Mouse (Mus musculus) embryonic facial prominence, embryonic 11.5 days (tissue): ENCODE data around the gene Bach2. TPM values are rescaled to one million over a fixed set of nuclear protein-coding genes. Genes with fewer than 3 reads are reported as not detected.

Source experiments
- ATAC-seq: fragments of 200-750 bp; cut with Nextera tagmentation; replicated peaks from 2 replicates; pipeline ENCODE4 v1.8.0; 2017; ENCODE audit warnings: low read depth; ENCODE audit not compliant: insufficient number of reproducible peaks, low FRiP score, low TSS enrichment
- DNase-seq: peaks from one replicate; pipeline ENCODE4 v3.0.0-alpha.2; 2015; ENCODE audit warnings: low spot score
- H3K27ac ChIP-seq: fragments of 300-500 bp; sonication (generic); replicated peaks from 2 replicates; pipeline ENCODE4 v1.5.1; 2014; ENCODE audit warnings: mild to moderate bottlenecking, low read depth, low read length, control low read depth
- H3K27me3 ChIP-seq: fragments of 300-500 bp; sonication (generic); 2 replicates; pipeline ENCODE4 v1.6.1; 2014; ENCODE audit warnings: mild to moderate bottlenecking, low read length, moderate library complexity, mixed read lengths; ENCODE audit not compliant: control insufficient read depth, insufficient read depth
- H3K36me3 ChIP-seq: fragments of 300-500 bp; sonication (generic); replicated peaks from 2 replicates; pipeline ENCODE4 v1.6.1; 2014; ENCODE audit warnings: low read depth, mild to moderate bottlenecking, low read length, moderate library complexity, mixed read lengths; ENCODE audit not compliant: control insufficient read depth, insufficient read depth
- H3K4me1 ChIP-seq: fragments of 300-500 bp; sonication (generic); 2 replicates; pipeline ENCODE4 v1.6.1; 2014; ENCODE audit warnings: low read length, mixed read lengths; ENCODE audit not compliant: control insufficient read depth, insufficient read depth
- H3K4me2 ChIP-seq: fragments of 300-500 bp; sonication (generic); 2 replicates; pipeline ENCODE4 v1.6.1; 2014; ENCODE audit warnings: low read depth, mild to moderate bottlenecking, control low read depth, low read length, moderate library complexity
- H3K4me3 ChIP-seq: fragments of 300-500 bp; sonication (generic); 2 replicates; pipeline ENCODE4 v1.5.1; 2014; ENCODE audit warnings: low read depth, low read length, control low read depth
- H3K9ac ChIP-seq: fragments of 300-500 bp; sonication (generic); replicated peaks from 2 replicates; pipeline ENCODE4 v1.6.1; 2014; ENCODE audit warnings: mild to moderate bottlenecking, control low read depth, low read length
- H3K9me3 ChIP-seq: fragments of 300-500 bp; sonication (generic); replicated peaks from 2 replicates; pipeline ENCODE4 v1.6.1; 2016; ENCODE audit warnings: mild to moderate bottlenecking, low read length, inconsistent platforms, mixed read lengths; ENCODE audit not compliant: control insufficient read depth
- WGBS: fragments of 180-500 bp; shearing (Covaris S2); extraction: QIAGEN DNeasy Blood & Tissue Kit; methylation state at CpG from one replicate; pipeline ENCODE4 v1.1.7; 2014; 5-methylcytosine and 5-hydroxymethylcytosine counted together
- polyA plus RNA-seq: library from polyadenylated mRNA; unstranded; fragments of >200 nt; fragmentation: Nextera tagmentation; extraction: Ambion mirVana; gene quantifications from 2 replicates; pipeline ENCODE4 v1.2.1, GENCODE M21; 2014

The Bach2 gene
- polyA plus RNA-seq, 1 experiment from 2014 or later, result 11.5 TPM

GRCm38 (mm10) chr4:32274776-32275294 is 36.2 kb downstream of the Bach2 start:
- no peaks in the 10 kb centered on the region for H3K9me3 ChIP-seq
- no peaks in the 10 kb centered on the region for H3K36me3 ChIP-seq
- H3K9ac ChIP-seq, result no peak overlapping the region
- no peak overlapping the region for H3K27ac ChIP-seq
- 87% methylated on average over 6 of the region's 6 CpGs for WGBS
- H3K4me1 ChIP-seq, result no peaks in the 10 kb centered on the region
- H3K27me3 ChIP-seq, result no peaks in the 10 kb centered on the region
- no peak for DNase-seq
- H3K4me3 ChIP-seq, result no peak overlapping the region
- ATAC-seq, result 0 out of 2 replicates have a peak, but pooled peaks have one; percentile 34
- no peak overlapping the region for H3K4me2 ChIP-seq

GRCm38 (mm10) chr4:32279842-32280241 is 41.2 kb downstream of the Bach2 start:
- 54% methylated on average over 1 of the region's 1 CpGs for WGBS
- no peaks in the 10 kb centered on the region for H3K27me3 ChIP-seq
- H3K9ac ChIP-seq, result no peak overlapping the region
- no peaks in the 10 kb centered on the region for H3K4me1 ChIP-seq
- DNase-seq (peak; percentile 22), ATAC-seq (peak; percentile 30; the same call in 1 of the 2 replicates)
- no peaks in the 10 kb centered on the region for H3K36me3 ChIP-seq
- no peak overlapping the region for H3K4me3 ChIP-seq
- peak overlapping the region; percentile 28; the same call in 1 of the 2 replicates for H3K27ac ChIP-seq
- H3K9me3 ChIP-seq, result no peaks in the 10 kb centered on the region
- H3K4me2 ChIP-seq, result no peak overlapping the region

DNA sequence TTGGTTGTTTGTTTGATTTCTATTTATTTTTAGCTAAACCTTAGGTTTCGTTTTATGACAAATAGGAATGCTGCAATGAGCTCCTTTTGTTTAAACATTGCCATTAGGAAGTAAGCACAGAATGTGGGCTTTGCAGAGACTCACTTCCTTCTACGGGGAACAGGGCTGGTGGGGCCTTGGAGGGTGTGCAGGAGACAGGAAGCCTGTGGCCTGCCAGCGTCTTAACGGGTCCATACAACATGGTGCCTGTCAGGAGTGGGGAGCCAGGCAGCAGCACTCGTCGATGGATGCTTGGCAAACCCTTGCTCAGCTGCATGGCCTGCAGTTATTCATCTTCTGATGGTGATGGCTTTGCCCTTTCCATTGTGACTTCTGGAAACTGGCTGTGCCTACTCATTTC is 41.8 kb downstream of the Bach2 start:
- H3K36me3 ChIP-seq, result no peaks in the 10 kb centered on the region
- H3K4me1 ChIP-seq, result no peaks in the 10 kb centered on the region
- no peak overlapping the region for H3K27ac ChIP-seq
- ATAC-seq, result no peak
- no peak overlapping the region for H3K4me3 ChIP-seq
- DNase-seq, result peak; percentile 27
- no peak overlapping the region for H3K9ac ChIP-seq
- 52% methylated on average over 6 of the region's 6 CpGs for WGBS
- no peaks in the 10 kb centered on the region for H3K27me3 ChIP-seq
- H3K9me3 ChIP-seq, result no peaks in the 10 kb centered on the region
- no peak overlapping the region for H3K4me2 ChIP-seq

DNA sequence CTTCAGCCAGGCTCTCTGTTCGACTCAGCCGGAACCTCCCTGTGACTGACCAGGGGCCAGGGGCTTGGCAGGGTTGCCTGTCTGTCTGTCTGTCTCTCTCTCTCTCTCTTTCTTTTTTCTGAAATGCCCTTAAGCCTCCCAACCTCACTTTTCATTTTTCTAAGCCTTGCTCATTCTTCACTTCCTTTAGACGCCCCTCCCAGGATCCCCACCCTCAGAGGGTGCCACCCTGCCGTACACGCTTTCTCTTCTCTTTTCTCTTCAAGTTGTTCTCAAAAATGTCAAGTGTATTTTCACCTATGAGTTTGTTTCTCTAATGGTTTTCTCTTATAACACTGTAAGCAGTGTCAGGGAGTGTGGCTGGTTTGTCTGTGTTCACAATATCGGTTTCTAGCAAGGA is 42.7 kb downstream of the Bach2 start:
- Histone ChIP-seq H3K4me2 (no peak overlapping the region), H3K36me3 (no peaks in the 10 kb centered on the region), H3K4me1 (no peaks in the 10 kb centered on the region), H3K27me3 (no peaks in the 10 kb centered on the region), H3K9ac (no peak overlapping the region), H3K4me3 (no peak overlapping the region), H3K27ac (no peak overlapping the region), H3K9me3 (no peaks in the 10 kb centered on the region)
- no peak for ATAC-seq
- 86% methylated on average over 6 of the region's 6 CpGs for WGBS
- DNase-seq, result no peak

DNA sequence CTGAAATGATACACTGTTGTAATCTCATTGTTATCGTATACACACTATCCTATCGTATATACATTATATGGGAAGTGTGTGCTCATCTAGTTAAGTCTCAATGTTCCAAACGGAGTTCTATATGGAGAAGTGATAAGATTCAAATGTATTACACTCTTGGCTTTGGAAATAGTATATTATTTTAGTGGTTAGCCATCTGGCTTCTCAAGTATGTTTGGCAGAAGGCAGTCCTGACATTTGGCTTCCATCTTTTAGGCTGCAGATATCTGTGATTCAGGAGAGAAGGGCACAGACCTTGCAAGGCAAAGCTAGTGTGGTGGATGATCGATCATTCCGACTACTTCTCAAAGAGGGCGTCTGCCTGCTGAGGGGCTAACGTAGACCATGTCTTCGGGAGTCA is 47.8 kb downstream of the Bach2 start:
- ATAC-seq (no peak), DNase-seq (no peak)
- no peak overlapping the region for H3K4me3 ChIP-seq
- H3K4me1 ChIP-seq, result no peaks in the 10 kb centered on the region; the same call in 1 of the 2 replicates
- H3K4me2 ChIP-seq, result no peak overlapping the region
- no peaks in the 10 kb centered on the region for H3K9me3 ChIP-seq
- 85% methylated on average over 8 of the region's 8 CpGs for WGBS
- no peaks in the 10 kb centered on the region for H3K36me3 ChIP-seq
- H3K9ac ChIP-seq, result no peak overlapping the region
- H3K27ac ChIP-seq, result no peak overlapping the region
- H3K27me3 ChIP-seq, result no peaks in the 10 kb centered on the region

DNA sequence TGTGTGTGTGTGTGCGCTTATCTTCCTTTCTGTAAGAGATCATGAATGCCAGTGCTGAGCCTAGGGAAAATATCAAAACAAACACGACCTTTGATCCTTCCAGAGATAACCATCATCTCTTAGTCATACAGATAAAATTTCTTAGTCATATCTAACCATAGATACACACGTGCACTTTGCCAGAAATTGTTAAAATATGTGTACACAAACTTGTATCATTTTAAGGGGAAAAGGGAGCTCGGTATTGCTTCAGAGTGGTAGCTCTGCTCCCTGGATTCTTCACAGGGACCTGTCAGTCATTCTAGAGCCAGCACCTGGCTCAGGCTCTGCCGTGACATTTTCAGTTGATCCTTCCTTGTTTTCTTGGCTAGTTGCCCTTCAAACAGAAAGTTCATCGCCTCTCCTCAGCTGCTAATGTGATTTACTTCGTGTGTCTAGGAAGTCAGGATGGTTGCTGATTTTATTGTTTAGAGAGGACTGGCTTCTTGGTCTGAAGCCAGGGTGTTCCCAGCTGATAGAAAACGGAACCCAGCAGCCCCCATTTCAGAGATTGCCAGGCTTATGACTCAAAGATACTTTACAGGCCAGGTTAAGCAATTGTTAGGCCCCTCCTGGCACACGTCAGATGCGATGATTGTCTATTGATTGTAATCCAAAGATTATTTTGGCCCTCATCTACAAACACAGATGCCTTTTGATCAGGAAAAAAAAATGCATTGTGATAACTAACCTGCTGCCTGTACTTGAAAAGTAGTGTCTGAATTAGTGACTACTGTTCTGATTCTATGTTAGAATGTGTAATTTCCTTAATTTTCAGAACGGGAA is 49.6 kb downstream of the Bach2 start:
- Histone ChIP-seq H3K27ac (no peak overlapping the region), H3K27me3 (no peaks in the 10 kb centered on the region), H3K9me3 (no peaks in the 10 kb centered on the region), H3K4me2 (no peak overlapping the region), H3K4me1 (peaks cover 2% of the 10 kb centered on the region), H3K36me3 (no peaks in the 10 kb centered on the region), H3K4me3 (no peak overlapping the region), H3K9ac (no peak overlapping the region)
- ATAC-seq (no peak), DNase-seq (peak; percentile 30)
- WGBS, result 49% methylated on average over 11 of the region's 11 CpGs

GRCm38 (mm10) chr4:32289845-32290244 is 51.2 kb downstream of the Bach2 start:
- H3K4me2 ChIP-seq, result no peak overlapping the region
- H3K9ac ChIP-seq, result no peak overlapping the region
- WGBS, result 75% methylated on average over 6 of the region's 6 CpGs
- H3K27me3 ChIP-seq, result no peaks in the 10 kb centered on the region
- peaks cover 3% of the 10 kb centered on the region for H3K4me1 ChIP-seq
- no peaks in the 10 kb centered on the region for H3K36me3 ChIP-seq
- no peak overlapping the region for H3K4me3 ChIP-seq
- no peak for DNase-seq
- no peak overlapping the region for H3K27ac ChIP-seq
- H3K9me3 ChIP-seq, result no peaks in the 10 kb centered on the region
- no peak for ATAC-seq

- no peak overlapping the region for H3K27ac ChIP-seq
- H3K4me2 ChIP-seq, result no peak overlapping the region
- DNase-seq (no peak), ATAC-seq (no peak)
- no peaks in the 10 kb centered on the region for H3K27me3 ChIP-seq
- WGBS, result 83% methylated on average over 4 of the region's 4 CpGs
- peaks cover 3% of the 10 kb centered on the region for H3K4me1 ChIP-seq
- no peak overlapping the region for H3K4me3 ChIP-seq
- H3K9ac ChIP-seq, result no peak overlapping the region
- no peaks in the 10 kb centered on the region for H3K9me3 ChIP-seq
- no peaks in the 10 kb centered on the region for H3K36me3 ChIP-seq
Measured at GRCm38 (mm10) chr4:32291406-32291805, 52.8 kb downstream of the Bach2 start.
